Mouse (Mus musculus): ENCODE measurements at regions not wholly inside any gene's neighbourhood (a gene's known extent, or its start where the extent isn't known, plus 50 kb on each side); places are given as distances from the start of the nearest gene placed in this dataset.

DNA sequence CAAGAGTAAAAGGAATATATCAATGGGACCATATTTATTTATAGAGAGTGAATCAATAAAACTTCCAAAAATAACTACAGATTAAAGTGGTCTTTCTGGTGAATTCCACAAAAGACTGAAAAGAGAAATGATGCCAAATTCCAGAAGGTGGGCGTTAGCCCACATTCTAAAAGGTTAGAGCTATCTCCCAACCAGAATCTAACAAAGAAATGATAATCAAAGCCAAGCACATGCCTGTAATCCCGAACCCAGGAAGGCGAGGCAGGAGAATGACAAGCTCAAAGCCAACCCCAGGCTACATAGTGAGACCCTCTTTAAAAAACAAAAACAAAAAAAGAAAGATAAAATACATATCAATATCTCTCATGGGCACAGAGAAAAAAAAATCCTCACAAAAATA lies 502.6 kb downstream of the Zfp536 start:
- TF ChIP-seq POLR2A (IDR thresholded peaks at IDR 0.05; ENCODE audit: low read depth, low read length) (no peak), CTCF (IDR thresholded peaks at IDR 0.05; ENCODE audit: borderline replicate concordance, insufficient read depth, low read length) (no peak)

All from embryonic fibroblast, embryonic 13.5 days (primary cell).